Mouse (Mus musculus) forebrain, embryonic 14.5 days (tissue): ENCODE measurements around the gene Anks6. TPM values are rescaled to one million over a fixed set of nuclear protein-coding genes. Genes with fewer than 3 reads are reported as not detected.

ENCODE experiments used
- ATAC-seq: fragments of 200-750 bp; cut with Nextera tagmentation; 2 replicates; pipeline ENCODE4 v1.8.0; 2017; ENCODE audit warnings: mild to moderate bottlenecking, moderate library complexity
- DNase-seq: peaks from one replicate; pipeline ENCODE4 v3.0.0-alpha.2; 2015; ENCODE audit warnings: low spot score
- H3K27ac ChIP-seq: fragments of 300-500 bp; sonication (generic); 2 replicates; pipeline ENCODE4 v1.5.1; 2014; ENCODE audit warnings: low read depth, mild to moderate bottlenecking, control low read depth, low read length, moderate library complexity
- H3K27me3 ChIP-seq: fragments of 300-500 bp; sonication (generic); replicated peaks from 2 replicates; pipeline ENCODE4 v1.6.1; 2014; ENCODE audit warnings: low read length, control low read depth, mixed read lengths; ENCODE audit not compliant: control insufficient read depth, insufficient read depth
- H3K36me3 ChIP-seq: fragments of 300-500 bp; sonication (generic); 2 replicates; pipeline ENCODE4 v1.6.1; 2014; ENCODE audit warnings: low read length, control low read depth; ENCODE audit not compliant: control insufficient read depth, insufficient read depth
- H3K4me1 ChIP-seq: fragments of 300-500 bp; sonication (generic); 2 replicates; pipeline ENCODE4 v1.6.1; 2014; ENCODE audit warnings: antibody characterized with exemption, low read length, control low read depth; ENCODE audit not compliant: control insufficient read depth, insufficient read depth
- H3K4me2 ChIP-seq: fragments of 300-500 bp; sonication (generic); 2 replicates; pipeline ENCODE4 v1.6.1; 2014; ENCODE audit warnings: mild to moderate bottlenecking, control low read depth, low read length
- H3K4me3 ChIP-seq: fragments of 300-500 bp; sonication (generic); 2 replicates; pipeline ENCODE4 v1.5.1; 2014; ENCODE audit warnings: low read depth, low read length, control low read depth
- H3K9ac ChIP-seq: fragments of 300-500 bp; sonication (generic); 2 replicates; pipeline ENCODE4 v1.6.1; 2014; ENCODE audit warnings: mild to moderate bottlenecking, low read length, control low read depth, moderate library complexity
- H3K9me3 ChIP-seq: fragments of 300-500 bp; sonication (generic); replicated peaks from 2 replicates; pipeline ENCODE4 v1.6.1; 2016; ENCODE audit warnings: low read length, control low read depth, mixed read lengths; ENCODE audit not compliant: control insufficient read depth
- WGBS: fragments of 180-500 bp; shearing (Covaris S2); extraction: QIAGEN DNeasy Blood & Tissue Kit; methylation state at CpG from one replicate; pipeline ENCODE4 v1.1.7; 2014; 5-methylcytosine and 5-hydroxymethylcytosine counted together
- polyA plus RNA-seq: library from polyadenylated mRNA; unstranded; fragments of >200 nt; fragmentation: Nextera tagmentation; extraction: Ambion mirVana; gene quantifications from 2 replicates; pipeline ENCODE4 v1.2.1, GENCODE M21; 2014

Gene Anks6
- polyA plus RNA-seq, 1 experiment from 2014 or later: 2.2 TPM

GRCm38 (mm10) chr4:46976671-46977071 is 80.6 kb downstream of the Anks6 start:
- H3K4me2 ChIP-seq: no peak overlapping the region
- H3K9ac ChIP-seq: no peak overlapping the region
- ATAC-seq (no peak), DNase-seq (no peak)
- no peaks in the 10 kb centered on the region for H3K9me3 ChIP-seq
- H3K27me3 ChIP-seq: no peaks in the 10 kb centered on the region
- 85% methylated on average over 11 of the region's 11 CpGs for WGBS
- no peak overlapping the region for H3K4me3 ChIP-seq
- no peaks in the 10 kb centered on the region for H3K4me1 ChIP-seq
- H3K36me3 ChIP-seq: no peaks in the 10 kb centered on the region
- H3K27ac ChIP-seq: no peak overlapping the region

GRCm38 (mm10) chr4:46973322-46973721 is 83.9 kb downstream of the Anks6 start:
- Histone ChIP-seq H3K9ac (no peak overlapping the region), H3K9me3 (no peaks in the 10 kb centered on the region), H3K27ac (no peak overlapping the region), H3K4me3 (no peak overlapping the region), H3K27me3 (no peaks in the 10 kb centered on the region), H3K4me2 (no peak overlapping the region), H3K4me1 (no peaks in the 10 kb centered on the region), H3K36me3 (no peaks in the 10 kb centered on the region)
- ATAC-seq: no peak
- DNase-seq: no peak
- 79% methylated on average over 10 of the region's 10 CpGs for WGBS

- ATAC-seq: no peak
- no peak overlapping the region for H3K27ac ChIP-seq
Observed at GRCm38 (mm10) chr4:46967981-46968380, 89.2 kb downstream of the Anks6 start.

GRCm38 (mm10) chr4:46966551-46966950 is 90.7 kb downstream of the Anks6 start:
- H3K27ac ChIP-seq: no peak overlapping the region
- H3K4me2 ChIP-seq: no peak overlapping the region
- H3K9ac ChIP-seq: no peak overlapping the region
- no peaks in the 10 kb centered on the region for H3K4me1 ChIP-seq
- no peaks in the 10 kb centered on the region for H3K36me3 ChIP-seq
- no peaks in the 10 kb centered on the region for H3K9me3 ChIP-seq
- H3K4me3 ChIP-seq: no peak overlapping the region
- H3K27me3 ChIP-seq: no peaks in the 10 kb centered on the region
- no peak for DNase-seq
- no peak for ATAC-seq

More at GRCm38 (mm10) chr4:46967981-46968380, 89.2 kb downstream of the Anks6 start:
- H3K4me3 ChIP-seq: no peak overlapping the region
- H3K27me3 ChIP-seq: no peaks in the 10 kb centered on the region
- WGBS: 81% methylated on average over 10 of the region's 10 CpGs
- no peaks in the 10 kb centered on the region for H3K9me3 ChIP-seq
- H3K9ac ChIP-seq: no peak overlapping the region
- no peak for DNase-seq
- no peak overlapping the region for H3K4me2 ChIP-seq
- no peaks in the 10 kb centered on the region for H3K36me3 ChIP-seq
- no peaks in the 10 kb centered on the region for H3K4me1 ChIP-seq

Other genes with a start within 250 kb of the Anks6 start
- gene Gabbr2, start 65.6 kb downstream of the Anks6 start, polyA plus RNA-seq: 1.7 and 3.5 TPM in 2 replicates
- gene Galnt12, start 34.5 kb upstream of the Anks6 start, polyA plus RNA-seq: 0.62 and 1.3 TPM in 2 replicates
- gene Col15a1, start 150.7 kb upstream of the Anks6 start, polyA plus RNA-seq: 1.9 TPM in 2 replicates